Mouse (Mus musculus): ENCODE results near the gene Exosc8.
A peak's percentile ranks its signal among the peaks of the same experiment; 100 is the strongest.

- TF ChIP-seq EP300 (IDR thresholded peaks at IDR 0.05; ENCODE audit: insufficient read depth, low read depth, low read length) = no peak
- no peak for TF ChIP-seq POLR2A (IDR thresholded peaks at IDR 0.05; ENCODE audit: insufficient read depth, low read depth, low read length)
- 0 out of 2 replicates have a peak, but pooled peaks have one; percentile 13 for TF ChIP-seq CTCF (IDR thresholded peaks at IDR 0.05)
These were observed 20.9 kb upstream of the Exosc8 start for GRCm38 (mm10) chr3:54756058-54756457.

All from heart, adult 2 months (tissue).